In the genomic region with DNA sequence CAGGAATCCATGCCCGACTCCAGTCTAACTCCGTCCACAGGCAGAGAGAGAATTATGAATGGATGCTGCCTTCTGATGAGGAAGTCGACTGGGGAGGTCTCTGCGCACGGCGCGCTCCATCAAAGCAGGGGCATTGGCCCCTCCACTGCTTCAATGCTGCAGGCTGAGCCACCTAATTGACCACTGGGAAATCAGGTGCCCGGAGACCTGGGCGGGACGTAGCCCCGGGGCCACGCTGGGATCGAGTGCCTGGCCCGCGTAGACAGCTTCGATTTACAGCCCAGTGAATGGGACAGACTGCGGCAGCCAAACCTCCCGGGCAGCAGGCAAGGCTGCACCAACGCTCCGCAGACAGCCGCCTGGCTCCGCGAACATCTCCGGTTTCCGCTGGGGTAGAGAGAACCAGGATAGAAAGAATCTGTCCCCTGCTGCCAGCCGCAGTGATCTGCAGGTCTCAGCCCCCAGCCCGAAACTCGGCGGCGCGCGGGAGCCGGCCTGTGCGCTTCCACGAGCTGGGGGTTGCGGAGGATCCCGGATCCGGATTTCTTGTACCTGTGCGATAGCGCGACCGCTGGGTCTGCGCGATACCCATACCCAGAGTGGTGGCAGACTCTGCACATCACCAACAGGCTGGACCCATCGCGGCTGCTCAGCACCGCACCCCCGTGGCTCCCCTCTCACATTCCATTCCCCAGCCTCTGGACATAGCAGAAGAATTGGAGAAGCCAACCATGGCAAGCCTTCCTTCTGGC, we compare ENCODE assay signal across 8 mouse cellular contexts.
DNase-seq lines count a peak whose midpoint lies in the region; ATAC-seq and TF ChIP-seq lines count a peak whose summit lies in the region.

No protein-coding gene starts in this region.

- peaks cover 37% of the 10 kb centered on the region for H3K27me3 ChIP-seq in forebrain, embryonic 11.5 days (ENCODE audit: control insufficient read depth, insufficient read depth, low read length)
- H3K27me3 ChIP-seq in intestine, embryonic 14.5 days (replicated peaks; ENCODE audit: control insufficient read depth, insufficient read depth, low read length), result peaks cover 60% of the 10 kb centered on the region
- H3K27me3 ChIP-seq in liver, postnatal 0 days (ENCODE audit: insufficient read depth, low read length), result peaks cover 35% of the 10 kb centered on the region
- H3K27me3 ChIP-seq in stomach, embryonic 14.5 days (ENCODE audit: control insufficient read depth, insufficient read depth, low read length), result 0 out of 2 replicates have a peak, but pooled peaks cover 3% of the 10 kb centered on the region

- peak overlapping the region; percentile 71 for H3K4me2 ChIP-seq in forebrain, embryonic 11.5 days (ENCODE audit: low read depth, low read length, severe bottlenecking)
- peak overlapping the region; percentile 71 for H3K4me2 ChIP-seq in intestine, embryonic 14.5 days (ENCODE audit: low read length)
- H3K4me2 ChIP-seq in liver, postnatal 0 days (ENCODE audit: low read depth, low read length), result peak overlapping the region; percentile 42
- peak overlapping the region; percentile 67 for H3K4me2 ChIP-seq in stomach, embryonic 14.5 days (replicated peaks; ENCODE audit: low read depth, low read length)

- WGBS in forebrain, embryonic 11.5 days, result 27% methylated on average over 48 of the region's 48 CpGs
- 14% methylated on average over 48 of the region's 48 CpGs for WGBS in intestine, embryonic 14.5 days
- WGBS in liver, postnatal 0 days (ENCODE audit: insufficient replicate concordance), result 18% methylated on average over 44 of the region's 48 CpGs
- 20% methylated on average over 48 of the region's 48 CpGs for WGBS in stomach, embryonic 14.5 days

- H3K36me3 ChIP-seq in forebrain, embryonic 11.5 days (ENCODE audit: control insufficient read depth, insufficient read depth, low read length), result no peaks in the 10 kb centered on the region
- no peaks in the 10 kb centered on the region for H3K36me3 ChIP-seq in intestine, embryonic 14.5 days (ENCODE audit: control insufficient read depth, insufficient read depth, low read length)
- no peaks in the 10 kb centered on the region for H3K36me3 ChIP-seq in liver, postnatal 0 days (replicated peaks; ENCODE audit: insufficient read depth, low read length)
- no peaks in the 10 kb centered on the region for H3K36me3 ChIP-seq in stomach, embryonic 14.5 days (ENCODE audit: control insufficient read depth, insufficient read depth, low read length)

- H3K9me3 ChIP-seq in forebrain, embryonic 11.5 days (ENCODE audit: control insufficient read depth, low read length), result no peaks in the 10 kb centered on the region
- no peaks in the 10 kb centered on the region for H3K9me3 ChIP-seq in intestine, embryonic 14.5 days (ENCODE audit: control insufficient read depth, low read length)
- H3K9me3 ChIP-seq in liver, postnatal 0 days (ENCODE audit: low read length), result no peaks in the 10 kb centered on the region
- no peaks in the 10 kb centered on the region for H3K9me3 ChIP-seq in stomach, embryonic 14.5 days (ENCODE audit: control insufficient read depth, low read depth, low read length)

- peak overlapping the region; percentile 5; the same call in 1 of the 2 replicates for H3K9ac ChIP-seq in forebrain, embryonic 11.5 days (ENCODE audit: low read length)
- H3K9ac ChIP-seq in intestine, embryonic 14.5 days (ENCODE audit: low read length), result no peak overlapping the region
- H3K9ac ChIP-seq in liver, postnatal 0 days (replicated peaks), result no peak overlapping the region
- H3K9ac ChIP-seq in stomach, embryonic 14.5 days (replicated peaks; ENCODE audit: low read depth, low read length), result 0 out of 2 replicates have a peak overlapping the region, but pooled peaks have one; percentile 18

- TF ChIP-seq CTCF in liver, postnatal 0 days (IDR thresholded peaks at IDR 0.05; ENCODE audit: low read depth), result no peak

- no peaks in the 10 kb centered on the region for H3K4me1 ChIP-seq in forebrain, embryonic 11.5 days (replicated peaks; ENCODE audit: control insufficient read depth, insufficient read depth, low read length)
- H3K4me1 ChIP-seq in intestine, embryonic 14.5 days (replicated peaks; ENCODE audit: control insufficient read depth, insufficient read depth, low read length), result no peaks in the 10 kb centered on the region
- H3K4me1 ChIP-seq in liver, postnatal 0 days (ENCODE audit: insufficient read depth), result no peaks in the 10 kb centered on the region
- H3K4me1 ChIP-seq in stomach, embryonic 14.5 days (ENCODE audit: control insufficient read depth, insufficient read depth, low read length), result no peaks in the 10 kb centered on the region

- no peak for TF ChIP-seq EP300 in liver, postnatal 0 days (IDR thresholded peaks at IDR 0.05; ENCODE audit: low read depth)

- peak; percentile 22 to 25 for DNase-seq in cerebellum, postnatal 25 days
- no peak for DNase-seq in cerebellum, postnatal 36 days
- DNase-seq in ES-CJ7 (ENCODE audit: low read depth, low spot score), result peak; percentile 19
- DNase-seq in forebrain, embryonic 11.5 days (ENCODE audit: low spot score), result peak; percentile 59
- peak; percentile 66 for DNase-seq in intestine, embryonic 14.5 days (ENCODE audit: low spot score)
- peak; percentile 10 for DNase-seq in liver, postnatal 0 days

- H3K4me3 ChIP-seq in forebrain, embryonic 11.5 days (ENCODE audit: low read depth, low read length), result peak overlapping the region; percentile 34
- H3K4me3 ChIP-seq in intestine, embryonic 14.5 days (ENCODE audit: low read depth, low read length), result peak overlapping the region; percentile 37
- peak overlapping the region; percentile 12; the same call in 1 of the 2 replicates for H3K4me3 ChIP-seq in liver, postnatal 0 days (ENCODE audit: low read depth, low read length)
- peak overlapping the region; percentile 31 for H3K4me3 ChIP-seq in stomach, embryonic 14.5 days (ENCODE audit: low read depth, low read length)

- peak; percentile 74 for ATAC-seq in forebrain, embryonic 11.5 days (replicated peaks; ENCODE audit: low FRiP score)
- ATAC-seq in intestine, embryonic 14.5 days (replicated peaks; ENCODE audit: low FRiP score, low TSS enrichment, low read depth), result peak; percentile 53; the same call in 1 of the 2 replicates
- no peak for ATAC-seq in liver, postnatal 0 days
- ATAC-seq in stomach, embryonic 14.5 days (ENCODE audit: insufficient number of reproducible peaks, insufficient read depth, low FRiP score, low read depth), result peak; percentile 23; the same call in 1 of the 2 replicates
- no peak for ATAC-seq in monocyte, adult 5-6 weeks (replicated peaks; ENCODE audit: insufficient number of reproducible peaks, low FRiP score, low TSS enrichment, poor library complexity, severe bottlenecking)

- H3K27ac ChIP-seq in forebrain, embryonic 11.5 days (ENCODE audit: low read depth, low read length), result no peak overlapping the region
- H3K27ac ChIP-seq in intestine, embryonic 14.5 days (ENCODE audit: low read depth), result no peak overlapping the region
- H3K27ac ChIP-seq in liver, postnatal 0 days (ENCODE audit: low read depth), result no peak overlapping the region
- H3K27ac ChIP-seq in stomach, embryonic 14.5 days (ENCODE audit: low read length), result no peak overlapping the region

Comparison
In these comparisons a context has a peak if more than half of its experiments do, and no peak if none do; other contexts are left out.
1. DNase-seq: peak in cerebellum, postnatal 25 days (2 of 2), ES-CJ7 (single experiment), forebrain, embryonic 11.5 days (single experiment), intestine, embryonic 14.5 days (single experiment) and liver, postnatal 0 days (single experiment); none in cerebellum, postnatal 36 days (0 of 2).
2. ATAC-seq: peak in forebrain, embryonic 11.5 days (single experiment), intestine, embryonic 14.5 days (single experiment) and stomach, embryonic 14.5 days (single experiment); none in liver, postnatal 0 days (single experiment) and monocyte, adult 5-6 weeks (single experiment).
3. H3K9ac ChIP-seq: peak in forebrain, embryonic 11.5 days (single experiment) and stomach, embryonic 14.5 days (single experiment); none in intestine, embryonic 14.5 days (single experiment) and liver, postnatal 0 days (single experiment).
4. Peak in every context shown above with its lines, with median percentiles within 50 percentile points of each other: H3K4me2 ChIP-seq and H3K4me3 ChIP-seq.